Mouse (Mus musculus) CD4-positive, CD25-positive, alpha-beta regulatory T cell, adult 2 months (primary cell): ENCODE results near the gene Pdcd10.

Experiments used
- DNase-seq: peaks from one replicate; pipeline ENCODE4 v3.0.0-alpha.2; 2012; ENCODE audit warnings: low read depth, low spot score

Pdcd10 gene

DNA sequence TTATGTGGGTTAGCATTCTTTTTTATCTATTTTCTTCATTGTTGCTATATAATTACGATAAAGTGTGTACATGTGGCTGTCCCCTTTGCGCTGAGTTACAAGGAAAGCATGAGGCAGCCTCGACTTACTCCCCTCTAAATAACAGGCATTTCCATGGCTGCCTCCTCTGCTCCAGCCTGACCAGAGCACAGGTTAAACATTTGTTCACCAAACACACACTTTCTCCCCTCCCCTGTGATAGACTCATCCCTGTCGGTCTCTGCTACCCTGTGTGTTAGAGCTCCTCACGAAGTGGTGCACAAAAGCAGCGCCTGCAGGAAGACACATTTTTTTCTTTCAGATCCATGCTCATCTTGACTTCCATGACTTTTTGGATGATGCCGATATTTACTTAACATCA, 82.0 kb downstream of the Pdcd10 start:
- no peak for DNase-seq

DNA sequence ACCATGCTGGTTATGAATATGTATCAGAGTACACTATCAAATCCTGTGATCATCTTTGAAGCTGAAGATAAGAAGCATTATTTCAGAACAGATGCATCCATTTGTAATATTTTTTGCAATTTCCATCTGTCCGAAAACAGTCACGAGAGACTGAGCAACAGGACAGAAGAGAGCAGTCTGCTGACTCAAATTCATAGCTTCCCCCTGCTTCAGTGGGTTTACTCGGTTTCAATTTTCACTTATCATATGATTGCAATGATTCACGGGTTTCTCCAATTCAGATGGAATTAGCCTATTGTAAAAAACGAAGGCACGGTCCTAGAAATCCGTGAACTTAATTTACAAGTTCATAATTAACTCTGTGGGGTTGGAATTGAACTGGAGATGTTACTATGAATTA, 88.5 kb downstream of the Pdcd10 start:
- DNase-seq, result no peak
